Mouse (Mus musculus): ENCODE measurements at regions not wholly inside any gene's neighbourhood (a gene's known extent, or its start where the extent isn't known, plus 50 kb on each side); places are given as distances from the start of the nearest gene placed in this dataset.
A peak's percentile ranks its signal among the peaks of the same experiment; 100 is the strongest.

DNA sequence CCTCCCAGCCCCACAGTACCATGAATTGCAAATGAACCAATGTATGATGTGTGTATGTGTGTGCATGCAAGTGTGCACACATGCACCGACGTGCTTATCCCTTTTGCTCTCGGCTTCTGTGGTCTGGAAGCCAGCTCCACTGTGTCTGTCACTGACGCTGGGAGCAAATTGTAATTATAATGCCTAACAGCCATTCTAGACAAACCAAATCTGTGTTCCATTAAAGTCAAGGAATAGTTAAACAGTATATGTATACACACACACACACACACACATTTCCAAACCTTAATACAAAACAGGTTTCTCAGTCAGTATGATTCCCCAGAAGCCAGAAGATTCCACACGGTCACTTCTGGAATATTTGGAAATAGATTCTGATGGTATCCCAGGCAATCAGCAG, 560.3 kb upstream of the Gm26657 start:
- ATAC-seq (ENCODE audit: low FRiP score, low read depth) (no peak), DNase-seq (ENCODE audit: low spot score) (peak; percentile 48)
- TF ChIP-seq POLR2A (IDR thresholded peaks at IDR 0.05; ENCODE audit: borderline replicate concordance, extremely low read depth, insufficient read depth, insufficient read length), result no peak
- Histone ChIP-seq H3K9me3 (ENCODE audit: control insufficient read depth, low read length) (no peaks in the 10 kb centered on the region), H3K36me3 (ENCODE audit: control insufficient read depth, insufficient read depth, low read length) (no peaks in the 10 kb centered on the region), H3K4me3 (replicated peaks; ENCODE audit: low read length) (no peak overlapping the region), H3K4me1 (ENCODE audit: control insufficient read depth, insufficient read depth, low read length) (peaks cover 8% of the 10 kb centered on the region), H3K4me2 (replicated peaks; ENCODE audit: low read depth, low read length, severe bottlenecking) (no peak overlapping the region), H3K27ac (replicated peaks; ENCODE audit: low read depth, low read length) (no peak overlapping the region), H3K9ac (ENCODE audit: low read depth, low read length, severe bottlenecking) (no peak overlapping the region), H3K27me3 (ENCODE audit: control insufficient read depth, insufficient read depth, low read length) (no peaks in the 10 kb centered on the region)
- WGBS, result 37% methylated on average over 5 of the region's 5 CpGs

DNA sequence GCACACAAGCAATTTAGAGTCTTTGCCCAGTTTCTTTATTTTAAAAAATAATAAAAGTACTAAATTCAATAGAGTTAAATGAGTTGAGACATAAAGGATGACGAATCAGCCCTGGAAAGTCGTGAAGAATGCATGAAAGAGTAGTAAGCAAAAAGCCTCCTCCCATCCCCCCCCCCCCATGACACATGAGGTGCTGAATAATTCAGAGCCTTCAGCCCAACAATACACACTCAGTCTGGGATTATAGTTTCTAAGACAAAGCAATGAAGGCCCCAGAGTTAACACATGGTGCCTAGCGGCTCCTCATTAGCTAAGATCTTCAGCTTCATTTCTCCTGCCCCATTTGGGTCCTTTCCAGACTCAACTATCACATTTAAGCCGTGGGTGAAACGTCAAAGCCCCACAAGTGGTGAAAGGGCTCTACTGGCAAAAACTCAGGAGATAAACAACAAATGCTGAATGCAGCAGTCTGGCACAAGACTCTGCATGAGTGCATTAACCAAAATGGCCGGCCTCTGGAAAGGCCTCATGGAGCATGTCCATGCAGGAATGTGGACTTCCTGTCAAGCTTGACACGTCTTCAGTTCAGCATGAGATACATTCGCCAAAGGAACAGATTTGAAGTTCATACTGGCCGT, 560.9 kb upstream of the Gm26657 start:
- H3K27ac ChIP-seq (replicated peaks; ENCODE audit: low read depth, low read length), result no peak overlapping the region
- no peak overlapping the region for H3K9ac ChIP-seq (ENCODE audit: low read depth, low read length, severe bottlenecking)
- 62% methylated on average over 9 of the region's 9 CpGs for WGBS
- no peaks in the 10 kb centered on the region for H3K36me3 ChIP-seq (ENCODE audit: control insufficient read depth, insufficient read depth, low read length)
- no peak for TF ChIP-seq POLR2A (IDR thresholded peaks at IDR 0.05; ENCODE audit: borderline replicate concordance, extremely low read depth, insufficient read depth, insufficient read length)
- DNase-seq (ENCODE audit: low spot score), result peak; percentile 23
- no peaks in the 10 kb centered on the region for H3K27me3 ChIP-seq (ENCODE audit: control insufficient read depth, insufficient read depth, low read length)
- H3K4me2 ChIP-seq (replicated peaks; ENCODE audit: low read depth, low read length, severe bottlenecking), result no peak overlapping the region
- no peak for ATAC-seq (ENCODE audit: low FRiP score, low read depth)
- no peak overlapping the region for H3K4me3 ChIP-seq (replicated peaks; ENCODE audit: low read length)
- H3K9me3 ChIP-seq (ENCODE audit: control insufficient read depth, low read length), result no peaks in the 10 kb centered on the region
- peaks cover 8% of the 10 kb centered on the region for H3K4me1 ChIP-seq (ENCODE audit: control insufficient read depth, insufficient read depth, low read length)

DNA sequence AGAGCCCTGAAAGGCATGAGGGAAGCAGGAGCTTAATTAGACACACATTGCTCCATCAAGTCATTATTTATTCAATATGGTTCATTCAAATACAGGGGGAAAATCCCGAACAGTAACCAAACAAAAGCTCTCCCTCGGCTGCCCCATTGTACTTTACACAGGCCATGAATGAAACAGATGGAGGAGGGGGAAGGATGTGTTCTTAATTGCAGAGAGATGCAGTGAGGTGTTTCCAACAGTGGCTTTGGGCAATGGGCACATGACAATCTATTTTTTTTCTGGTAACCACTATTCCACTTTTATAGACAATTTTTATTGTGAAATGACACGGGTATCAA, 578.6 kb upstream of the Gm26657 start:
- H3K4me3 ChIP-seq (replicated peaks; ENCODE audit: low read length), result no peak overlapping the region
- H3K9ac ChIP-seq (ENCODE audit: low read depth, low read length, severe bottlenecking), result no peak overlapping the region
- ATAC-seq (ENCODE audit: low FRiP score, low read depth) (no peak), DNase-seq (ENCODE audit: low spot score) (no peak)
- no peak overlapping the region for H3K4me2 ChIP-seq (replicated peaks; ENCODE audit: low read depth, low read length, severe bottlenecking)
- TF ChIP-seq POLR2A (IDR thresholded peaks at IDR 0.05; ENCODE audit: borderline replicate concordance, extremely low read depth, insufficient read depth, insufficient read length), result no peak
- no peaks in the 10 kb centered on the region for H3K36me3 ChIP-seq (ENCODE audit: control insufficient read depth, insufficient read depth, low read length)
- no peaks in the 10 kb centered on the region for H3K4me1 ChIP-seq (ENCODE audit: control insufficient read depth, insufficient read depth, low read length)
- 48% methylated on average over 3 of the region's 3 CpGs for WGBS
- no peak overlapping the region for H3K27ac ChIP-seq (replicated peaks; ENCODE audit: low read depth, low read length)
- H3K27me3 ChIP-seq (ENCODE audit: control insufficient read depth, insufficient read depth, low read length), result no peaks in the 10 kb centered on the region
- 0 out of 2 replicates have a peak, but pooled peaks cover 3% of the 10 kb centered on the region for H3K9me3 ChIP-seq (ENCODE audit: control insufficient read depth, low read length)

DNA sequence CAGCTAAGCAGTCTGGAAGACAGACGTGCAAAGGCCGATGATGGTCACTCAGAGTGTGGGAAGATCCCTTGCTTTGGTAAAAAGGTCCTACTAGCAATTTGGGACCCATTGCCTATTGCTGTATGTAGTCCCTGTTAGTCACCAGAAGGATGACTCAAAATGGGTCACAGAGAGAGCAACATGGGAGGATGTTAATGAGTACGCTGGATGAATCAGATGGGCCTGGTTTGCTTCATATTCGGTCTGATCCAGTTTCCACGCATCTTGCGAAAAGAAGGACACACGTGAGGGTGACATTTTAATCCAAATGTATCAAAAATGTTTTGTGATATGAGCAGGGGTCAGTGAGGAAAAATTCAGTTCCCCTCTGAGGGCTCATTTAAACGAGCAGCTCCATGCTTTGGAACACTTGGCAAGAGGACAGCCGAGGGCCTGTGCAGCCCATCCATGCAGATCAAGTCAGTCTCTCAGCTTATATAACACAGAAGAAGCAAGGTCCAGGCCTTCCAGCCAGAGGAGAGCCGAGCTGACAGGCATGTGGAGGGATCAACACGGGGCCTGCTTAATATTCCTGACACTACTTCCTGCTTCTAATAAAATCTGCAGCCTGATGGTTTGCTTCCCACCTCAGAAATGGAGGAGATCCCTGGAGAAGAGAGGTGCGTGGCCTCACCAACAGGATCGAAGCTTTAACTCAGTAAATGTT, 579.2 kb upstream of the Gm26657 start:
- ATAC-seq (ENCODE audit: low FRiP score, low read depth) (no peak), DNase-seq (ENCODE audit: low spot score) (no peak)
- no peak overlapping the region for H3K4me2 ChIP-seq (replicated peaks; ENCODE audit: low read depth, low read length, severe bottlenecking)
- TF ChIP-seq POLR2A (IDR thresholded peaks at IDR 0.05; ENCODE audit: borderline replicate concordance, extremely low read depth, insufficient read depth, insufficient read length), result no peak
- no peak overlapping the region for H3K4me3 ChIP-seq (replicated peaks; ENCODE audit: low read length)
- no peak overlapping the region for H3K9ac ChIP-seq (ENCODE audit: low read depth, low read length, severe bottlenecking)
- H3K27ac ChIP-seq (replicated peaks; ENCODE audit: low read depth, low read length), result no peak overlapping the region
- no peaks in the 10 kb centered on the region for H3K27me3 ChIP-seq (ENCODE audit: control insufficient read depth, insufficient read depth, low read length)
- H3K9me3 ChIP-seq (ENCODE audit: control insufficient read depth, low read length), result 0 out of 2 replicates have a peak, but pooled peaks cover 3% of the 10 kb centered on the region
- H3K4me1 ChIP-seq (ENCODE audit: control insufficient read depth, insufficient read depth, low read length), result no peaks in the 10 kb centered on the region
- no peaks in the 10 kb centered on the region for H3K36me3 ChIP-seq (ENCODE audit: control insufficient read depth, insufficient read depth, low read length)
- 69% methylated on average over 13 of the region's 13 CpGs for WGBS

DNA sequence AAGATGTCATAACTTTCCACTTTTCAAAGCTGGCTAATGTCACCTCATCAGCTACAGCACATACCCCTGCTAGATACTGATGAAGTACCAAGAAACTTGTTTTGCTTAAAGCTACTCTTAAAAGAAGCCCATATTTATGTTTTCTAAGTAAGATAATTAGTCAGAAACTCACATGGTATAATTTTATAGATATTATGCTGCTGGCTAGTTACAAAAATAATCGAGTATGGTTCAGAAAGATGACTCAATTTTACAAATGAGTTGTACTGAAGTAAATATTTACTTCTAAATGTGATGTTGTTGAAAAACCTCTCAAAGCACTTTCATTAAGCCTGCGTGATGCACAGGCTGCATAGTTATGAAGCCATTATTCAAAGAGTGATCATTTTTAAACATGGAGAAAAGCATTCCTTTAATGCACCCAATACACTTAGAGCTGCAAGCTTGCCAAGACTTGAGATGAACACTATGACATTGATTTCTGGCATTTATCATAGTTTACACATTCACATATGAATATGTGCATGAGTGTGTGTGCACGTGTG, 582.3 kb upstream of the Gm26657 start:
- H3K9me3 ChIP-seq (ENCODE audit: control insufficient read depth, low read length), result 0 out of 2 replicates have a peak, but pooled peaks cover 3% of the 10 kb centered on the region
- no peaks in the 10 kb centered on the region for H3K36me3 ChIP-seq (ENCODE audit: control insufficient read depth, insufficient read depth, low read length)
- ATAC-seq (ENCODE audit: low FRiP score, low read depth), result no peak
- H3K4me3 ChIP-seq (replicated peaks; ENCODE audit: low read length), result no peak overlapping the region
- no peaks in the 10 kb centered on the region for H3K27me3 ChIP-seq (ENCODE audit: control insufficient read depth, insufficient read depth, low read length)
- TF ChIP-seq POLR2A (IDR thresholded peaks at IDR 0.05; ENCODE audit: borderline replicate concordance, extremely low read depth, insufficient read depth, insufficient read length), result no peak
- H3K4me2 ChIP-seq (replicated peaks; ENCODE audit: low read depth, low read length, severe bottlenecking), result no peak overlapping the region
- no peak overlapping the region for H3K27ac ChIP-seq (replicated peaks; ENCODE audit: low read depth, low read length)
- no peak for DNase-seq (ENCODE audit: low spot score)
- H3K4me1 ChIP-seq (ENCODE audit: control insufficient read depth, insufficient read depth, low read length), result no peaks in the 10 kb centered on the region
- H3K9ac ChIP-seq (ENCODE audit: low read depth, low read length, severe bottlenecking), result no peak overlapping the region
- 80% methylated on average over 3 of the region's 3 CpGs for WGBS

Data from limb, embryonic 14.5 days (tissue).